10 mouse cellular contexts compared by ENCODE assay signal in genomic region chr2:127523950-127524729, GRCm38 (mm10). TPM values are rescaled to one million over a fixed set of nuclear protein-coding genes. Genes with fewer than 3 reads are reported as not detected.
A peak's percentile ranks its signal among the peaks of the same experiment; 100 is the strongest.
DNase-seq lines count a peak whose midpoint lies in the region; ATAC-seq lines count a peak whose summit lies in the region.
"Had no signal": no experiment of that assay in that cellular context is flagged by ENCODE, and none has a peak within 500 bp of the region (broad histone marks: within the 10 kb centered on the region; RNA-seq: fewer than 3 reads in every experiment).

No protein-coding gene starts in this region.

- ATAC-seq in hindbrain, embryonic 15.5 days (ENCODE audit: low FRiP score, low read depth), result no peak
- no peak for ATAC-seq in hindbrain, embryonic 11.5 days (ENCODE audit: low FRiP score)
- ATAC-seq in midbrain, embryonic 16.5 days, result no peak
- ATAC-seq in midbrain, embryonic 13.5 days, result no peak
- ATAC-seq in megakaryocyte-erythroid progenitor cell, adult 5-6 weeks (replicated peaks; ENCODE audit: low FRiP score, low TSS enrichment, poor library complexity, severe bottlenecking), result peak; percentile 57

- no peaks in the 10 kb centered on the region for H3K27me3 ChIP-seq in hindbrain, embryonic 15.5 days
- no peaks in the 10 kb centered on the region for H3K27me3 ChIP-seq in hindbrain, embryonic 11.5 days (ENCODE audit: control insufficient read depth, insufficient read depth, low read length)
- H3K27me3 ChIP-seq in midbrain, embryonic 16.5 days (ENCODE audit: control insufficient read depth, insufficient read depth, low read depth, low read length), result no peaks in the 10 kb centered on the region
- 0 out of 2 replicates have a peak, but pooled peaks cover 3% of the 10 kb centered on the region for H3K27me3 ChIP-seq in midbrain, embryonic 13.5 days
- H3K27me3 ChIP-seq: embryonic facial prominence, embryonic 15.5 days had no signal

- no peak overlapping the region for H3K9ac ChIP-seq in hindbrain, embryonic 15.5 days
- H3K9ac ChIP-seq in hindbrain, embryonic 11.5 days (ENCODE audit: low read depth, low read length), result no peak overlapping the region
- no peak overlapping the region for H3K9ac ChIP-seq in midbrain, embryonic 16.5 days (ENCODE audit: low read depth, low read length)
- no peak overlapping the region for H3K9ac ChIP-seq in midbrain, embryonic 13.5 days (replicated peaks)
- H3K9ac ChIP-seq: embryonic facial prominence, embryonic 15.5 days had no signal

- no peak overlapping the region for H3K4me3 ChIP-seq in hindbrain, embryonic 15.5 days
- no peak overlapping the region for H3K4me3 ChIP-seq in hindbrain, embryonic 11.5 days (ENCODE audit: low read depth, low read length)
- no peak overlapping the region for H3K4me3 ChIP-seq in midbrain, embryonic 16.5 days (ENCODE audit: low read depth, low read length)
- no peak overlapping the region for H3K4me3 ChIP-seq in midbrain, embryonic 13.5 days (replicated peaks)
- H3K4me3 ChIP-seq: embryonic facial prominence, embryonic 15.5 days had no signal

- no peaks in the 10 kb centered on the region for H3K9me3 ChIP-seq in hindbrain, embryonic 15.5 days
- H3K9me3 ChIP-seq in hindbrain, embryonic 11.5 days (ENCODE audit: control insufficient read depth, low read length), result no peaks in the 10 kb centered on the region
- H3K9me3 ChIP-seq in midbrain, embryonic 16.5 days (replicated peaks; ENCODE audit: control insufficient read depth, low read length, poor library complexity, severe bottlenecking), result no peaks in the 10 kb centered on the region
- H3K9me3 ChIP-seq in midbrain, embryonic 13.5 days, result no peaks in the 10 kb centered on the region
- H3K9me3 ChIP-seq: embryonic facial prominence, embryonic 15.5 days had no signal

- H3K4me1 ChIP-seq in hindbrain, embryonic 15.5 days (replicated peaks), result peaks cover 43% of the 10 kb centered on the region
- H3K4me1 ChIP-seq in hindbrain, embryonic 11.5 days (replicated peaks; ENCODE audit: control insufficient read depth, insufficient read depth, low read length), result peaks cover 2% of the 10 kb centered on the region; the same call in 1 of the 2 replicates
- peaks cover 32% of the 10 kb centered on the region for H3K4me1 ChIP-seq in midbrain, embryonic 16.5 days (ENCODE audit: control insufficient read depth, insufficient read depth, low read length)
- peaks cover 42% of the 10 kb centered on the region for H3K4me1 ChIP-seq in midbrain, embryonic 13.5 days (replicated peaks)

- 59% methylated on average over 7 of the region's 7 CpGs for WGBS in hindbrain, embryonic 15.5 days
- 61% methylated on average over 7 of the region's 7 CpGs for WGBS in hindbrain, embryonic 11.5 days
- WGBS in midbrain, embryonic 16.5 days, result 66% methylated on average over 7 of the region's 7 CpGs
- 71% methylated on average over 7 of the region's 7 CpGs for WGBS in midbrain, embryonic 13.5 days

- peak overlapping the region; percentile 84; the same call in 1 of the 2 replicates for H3K27ac ChIP-seq in hindbrain, embryonic 15.5 days (replicated peaks)
- H3K27ac ChIP-seq in hindbrain, embryonic 11.5 days (ENCODE audit: low read depth, low read length), result no peak overlapping the region
- peak overlapping the region; percentile 34; the same call in 1 of the 2 replicates for H3K27ac ChIP-seq in midbrain, embryonic 16.5 days (ENCODE audit: low read length)
- no peak overlapping the region for H3K27ac ChIP-seq in midbrain, embryonic 13.5 days
- H3K27ac ChIP-seq: embryonic facial prominence, embryonic 15.5 days had no signal

- H3K36me3 ChIP-seq in hindbrain, embryonic 15.5 days, result no peaks in the 10 kb centered on the region
- no peaks in the 10 kb centered on the region for H3K36me3 ChIP-seq in hindbrain, embryonic 11.5 days (ENCODE audit: control insufficient read depth, insufficient read depth, low read length)
- H3K36me3 ChIP-seq in midbrain, embryonic 16.5 days (ENCODE audit: control insufficient read depth, insufficient read depth, low read length), result no peaks in the 10 kb centered on the region
- no peaks in the 10 kb centered on the region for H3K36me3 ChIP-seq in midbrain, embryonic 13.5 days
- H3K36me3 ChIP-seq: embryonic facial prominence, embryonic 15.5 days had no signal

- no peak overlapping the region for H3K4me2 ChIP-seq in hindbrain, embryonic 15.5 days
- H3K4me2 ChIP-seq in hindbrain, embryonic 11.5 days (replicated peaks; ENCODE audit: low read depth, low read length), result no peak overlapping the region
- H3K4me2 ChIP-seq in midbrain, embryonic 16.5 days (ENCODE audit: low read length), result no peak overlapping the region
- H3K4me2 ChIP-seq in midbrain, embryonic 13.5 days (replicated peaks), result no peak overlapping the region
- H3K4me2 ChIP-seq: embryonic facial prominence, embryonic 15.5 days had no signal

- DNase-seq in hindbrain, embryonic 11.5 days (ENCODE audit: low spot score), result no peak
- DNase-seq in cerebellum, adult 9-10 months, result peak; percentile 94
- no peak for DNase-seq in embryo, embryonic 10.5 days (ENCODE audit: low spot score)
- no peak for DNase-seq in urinary bladder, adult 18-20 months (ENCODE audit: low spot score in 2 of 2)
- DNase-seq: gastrocnemius, postnatal 14 days had no signal

RNA-seq across cellular contexts. Expression of gene Kcnip3, which starts 2.2 kb away (rescaled TPM):
- polyA plus RNA-seq in hindbrain, embryonic 15.5 days (2015; fragmentation: Nextera tagmentation; extraction: Ambion mirVana), result 11.0 and 13.9 TPM in 2 replicates
- 2.6 and 3.4 TPM in 2 replicates for polyA plus RNA-seq in hindbrain, embryonic 11.5 days (2014; fragmentation: Nextera tagmentation; extraction: Ambion mirVana)
- 9.1 and 13.0 TPM in 2 replicates for polyA plus RNA-seq in midbrain, embryonic 16.5 days (2015; fragmentation: Nextera tagmentation; extraction: Ambion mirVana)
- polyA plus RNA-seq in midbrain, embryonic 13.5 days (2015; fragmentation: Nextera tagmentation; extraction: Ambion mirVana), result 4.5 and 5.5 TPM in 2 replicates
- not detected in 2 replicates for total RNA-seq in megakaryocyte-erythroid progenitor cell, adult 5-6 weeks (2014; fragmentation: Nextera tagmentation)
- 0.15 TPM in 1 of 2 replicates, not detected in the other for total RNA-seq in megakaryocyte-erythroid progenitor cell, adult 5-6 weeks (2017)

RNA-seq across cellular contexts. Expression of gene Prom2, which starts 17.1 kb away (rescaled TPM):
- 0.09 and 0.10 TPM in 2 replicates for polyA plus RNA-seq in hindbrain, embryonic 15.5 days (2015; fragmentation: Nextera tagmentation; extraction: Ambion mirVana)
- 0.40 and 0.86 TPM in 2 replicates for polyA plus RNA-seq in hindbrain, embryonic 11.5 days (2014; fragmentation: Nextera tagmentation; extraction: Ambion mirVana)
- 0.05 and 0.19 TPM in 2 replicates for polyA plus RNA-seq in midbrain, embryonic 16.5 days (2015; fragmentation: Nextera tagmentation; extraction: Ambion mirVana)
- polyA plus RNA-seq in midbrain, embryonic 13.5 days (2015; fragmentation: Nextera tagmentation; extraction: Ambion mirVana), result not detected in 2 replicates
- total RNA-seq in megakaryocyte-erythroid progenitor cell, adult 5-6 weeks (2014; fragmentation: Nextera tagmentation), result not detected in 2 replicates
- not detected in 2 replicates for total RNA-seq in megakaryocyte-erythroid progenitor cell, adult 5-6 weeks (2017)
- total RNA-seq: gastrocnemius, postnatal 14 days had no signal

Comparison
In these comparisons a context has a peak if more than half of its experiments do, and no peak if none do; other contexts are left out.
1. H3K27ac ChIP-seq: peak in hindbrain, embryonic 15.5 days (single experiment) and midbrain, embryonic 16.5 days (single experiment); none in hindbrain, embryonic 11.5 days (single experiment) and midbrain, embryonic 13.5 days (single experiment).